Comparison of ENCODE assay signal across 8 mouse cellular contexts in the genomic region with DNA sequence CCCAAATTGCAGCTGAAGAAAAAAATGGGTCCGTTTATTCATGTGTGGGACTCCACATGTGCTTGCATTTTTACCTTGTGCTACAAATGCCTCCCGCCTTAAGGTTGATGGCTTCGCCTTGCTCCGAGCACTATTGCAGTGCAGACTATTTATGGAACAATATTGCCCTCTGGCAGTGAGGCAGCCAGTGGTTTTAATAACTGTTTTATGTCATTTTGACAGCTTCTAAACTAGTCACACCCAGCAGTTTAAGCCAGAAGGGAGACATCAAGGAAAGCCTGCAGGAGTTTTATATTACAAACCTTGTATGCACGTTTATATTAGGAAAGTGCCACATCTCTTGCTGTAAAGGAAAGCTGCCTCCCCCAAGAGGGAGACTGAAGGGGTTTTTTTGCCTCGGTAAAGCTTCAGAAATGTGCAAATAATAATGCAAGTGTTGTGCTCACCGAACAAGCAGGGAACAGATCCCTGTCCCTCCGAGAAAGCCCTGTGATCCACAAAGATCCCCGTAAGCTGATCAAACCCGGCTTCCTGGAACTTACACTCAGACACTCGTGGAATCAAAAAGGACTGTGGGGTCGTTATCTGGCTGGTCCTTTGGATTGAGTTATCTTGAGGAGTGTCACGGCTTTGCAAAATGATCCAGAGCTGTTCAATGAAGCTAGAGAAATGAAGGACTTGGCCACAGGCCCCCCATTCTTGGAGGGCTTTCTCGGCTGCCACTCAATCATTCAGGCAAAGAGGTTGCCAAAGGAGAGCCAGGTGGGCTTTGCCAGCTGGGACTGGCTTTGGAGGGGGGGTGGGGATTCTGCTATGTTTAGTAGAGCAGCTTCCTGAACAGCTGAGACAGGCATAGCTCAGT.
A peak's percentile ranks its signal among the peaks of the same experiment; 100 is the strongest.
DNase-seq lines count a peak whose midpoint lies in the region; ATAC-seq and TF ChIP-seq lines count a peak whose summit lies in the region.

No protein-coding gene starts in this region.

- DNase-seq in left cerebral cortex, postnatal 4 days: peak; percentile 87
- DNase-seq in left cerebral cortex, adult 8-10 months (ENCODE audit: low spot score in 2 of 2): no peak
- DNase-seq in cerebellum, adult 9-11 months: peak; percentile 68
- peak; percentile 78 for DNase-seq in forelimb bud, embryonic 11.5 days (ENCODE audit: low read depth, low spot score)
- DNase-seq in spleen, postnatal 10 days (ENCODE audit: low spot score in 2 of 2): no peak
- no peak for DNase-seq in thymus, postnatal 10 days (ENCODE audit: low spot score in 2 of 2)

- no peak overlapping the region for H3K9ac ChIP-seq in intestine, postnatal 0 days (ENCODE audit: low read depth, low read length)
- no peak overlapping the region for H3K9ac ChIP-seq in neural tube, embryonic 12.5 days

- TF ChIP-seq CTCF in intestine, postnatal 0 days (IDR thresholded peaks at IDR 0.05; ENCODE audit: low read depth): peak; percentile 51

- intact Hi-C loops in left cerebral cortex, postnatal 4 days (cut with DNase I): loop anchor here (5.0 kb wide), 1 partner anchor 1386 kb away; a partner anchor contains a TSS

- H3K4me2 ChIP-seq in intestine, postnatal 0 days (replicated peaks; ENCODE audit: low read depth): 0 out of 2 replicates have a peak overlapping the region, but pooled peaks have one; percentile 1
- H3K4me2 ChIP-seq in neural tube, embryonic 12.5 days (replicated peaks): no peak overlapping the region

- no peaks in the 10 kb centered on the region for H3K36me3 ChIP-seq in intestine, postnatal 0 days (ENCODE audit: control insufficient read depth, insufficient read depth)
- H3K36me3 ChIP-seq in neural tube, embryonic 12.5 days: no peaks in the 10 kb centered on the region

- WGBS in intestine, postnatal 0 days: 40% methylated on average over 14 of the region's 14 CpGs
- WGBS in neural tube, embryonic 12.5 days: 62% methylated on average over 14 of the region's 14 CpGs

- no peak overlapping the region for H3K27ac ChIP-seq in intestine, postnatal 0 days (ENCODE audit: low read depth, low read length)
- H3K27ac ChIP-seq in neural tube, embryonic 12.5 days: no peak overlapping the region

- H3K9me3 ChIP-seq in intestine, postnatal 0 days (ENCODE audit: control insufficient read depth): no peaks in the 10 kb centered on the region
- no peaks in the 10 kb centered on the region for H3K9me3 ChIP-seq in neural tube, embryonic 12.5 days

- H3K4me3 ChIP-seq in intestine, postnatal 0 days (ENCODE audit: low read depth, low read length): no peak overlapping the region
- no peak overlapping the region for H3K4me3 ChIP-seq in neural tube, embryonic 12.5 days

- no peaks in the 10 kb centered on the region for H3K27me3 ChIP-seq in intestine, postnatal 0 days (replicated peaks; ENCODE audit: control insufficient read depth, insufficient read depth, low read length)
- no peaks in the 10 kb centered on the region for H3K27me3 ChIP-seq in neural tube, embryonic 12.5 days (replicated peaks)

- no peaks in the 10 kb centered on the region for H3K4me1 ChIP-seq in intestine, postnatal 0 days (replicated peaks; ENCODE audit: control insufficient read depth, insufficient read depth, low read length)
- peaks cover 9% of the 10 kb centered on the region for H3K4me1 ChIP-seq in neural tube, embryonic 12.5 days

- ATAC-seq in intestine, postnatal 0 days: no peak
- ATAC-seq in neural tube, embryonic 12.5 days (ENCODE audit: low FRiP score, low read depth): peak; percentile 65

Comparison
In these comparisons a context has a peak if more than half of its experiments do, and no peak if none do; other contexts are left out.
1. DNase-seq: peak in left cerebral cortex, postnatal 4 days (single experiment), cerebellum, adult 9-11 months (single experiment) and forelimb bud, embryonic 11.5 days (single experiment); none in left cerebral cortex, adult 8-10 months (0 of 2), spleen, postnatal 10 days (0 of 2) and thymus, postnatal 10 days (0 of 2).